Mouse (Mus musculus): Measurements from ENCODE around the gene Ephb6. TPM values are rescaled to one million over a fixed set of nuclear protein-coding genes. Genes with fewer than 3 reads are reported as not detected.

Ephb6 gene
- polyA plus RNA-seq, 1 experiment from 2014 or later = 33.5 TPM

DNA sequence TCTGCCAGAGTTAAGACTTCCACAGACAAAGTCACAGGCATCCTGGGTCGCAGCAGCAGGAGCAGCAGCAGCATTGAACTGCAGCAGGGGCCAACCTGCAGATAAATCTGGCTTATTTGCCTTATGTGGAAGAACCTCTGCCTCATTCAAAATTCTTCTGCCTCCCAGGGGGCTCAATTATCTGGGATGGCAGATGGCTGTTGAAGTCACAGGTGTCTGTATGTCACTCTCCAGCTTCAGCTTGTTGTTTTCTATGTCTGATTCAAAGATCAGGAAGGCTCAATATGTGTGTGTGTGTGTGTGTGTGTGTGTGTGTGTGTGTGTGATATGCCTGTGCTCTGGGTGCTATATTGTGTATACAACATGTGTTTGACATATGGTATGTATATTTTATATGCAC, 32.1 kb downstream of the Ephb6 start:
- H3K4me1 ChIP-seq (replicated peaks; ENCODE audit: control insufficient read depth, insufficient read depth, low read length) = no peaks in the 10 kb centered on the region
- no peak for ATAC-seq (ENCODE audit: low FRiP score)
- WGBS = 14% methylated on average over 1 of the region's 1 CpGs
- no peak overlapping the region for H3K9ac ChIP-seq
- no peak overlapping the region for H3K4me2 ChIP-seq (replicated peaks)
- no peaks in the 10 kb centered on the region for H3K36me3 ChIP-seq (replicated peaks; ENCODE audit: control insufficient read depth, insufficient read depth)
- H3K9me3 ChIP-seq (ENCODE audit: control insufficient read depth, low read length) = no peaks in the 10 kb centered on the region
- no peak overlapping the region for H3K4me3 ChIP-seq (replicated peaks; ENCODE audit: low read length)
- DNase-seq (ENCODE audit: low spot score) = peak; percentile 29
- H3K27ac ChIP-seq = no peak overlapping the region
- no peaks in the 10 kb centered on the region for H3K27me3 ChIP-seq (ENCODE audit: control insufficient read depth, insufficient read depth, low read length)

DNA sequence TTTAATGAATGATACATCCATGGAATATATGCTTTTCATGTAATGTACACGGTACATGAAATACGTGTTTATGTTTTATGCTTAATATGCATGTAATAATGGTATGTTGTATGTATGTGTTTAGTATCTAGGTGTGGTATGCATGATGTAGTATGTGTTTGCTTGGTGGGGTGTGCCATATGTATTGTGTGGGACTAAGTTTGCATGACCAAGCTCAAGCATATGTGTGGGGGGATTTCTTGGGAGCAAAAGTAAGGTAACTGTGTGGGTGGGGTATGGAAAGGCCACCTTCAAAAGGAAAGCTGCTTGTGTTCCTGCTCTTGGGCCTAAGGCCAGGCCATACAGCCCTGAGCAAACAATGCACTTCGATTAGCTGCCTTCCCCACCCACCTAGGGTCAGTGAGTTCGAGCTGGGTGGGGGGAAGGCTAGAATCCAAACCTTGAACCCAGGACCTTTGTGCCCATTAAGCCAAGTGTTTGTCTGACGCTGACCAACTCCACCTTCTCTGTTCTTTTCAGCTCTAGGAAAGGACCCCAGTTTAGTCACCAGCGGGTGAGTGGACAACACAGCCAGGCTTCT, 32.7 kb downstream of the Ephb6 start:
- no peak overlapping the region for H3K9ac ChIP-seq
- no peaks in the 10 kb centered on the region for H3K27me3 ChIP-seq (ENCODE audit: control insufficient read depth, insufficient read depth, low read length)
- ATAC-seq (ENCODE audit: low FRiP score) (no peak), DNase-seq (ENCODE audit: low spot score) (no peak)
- 85% methylated on average over 6 of the region's 6 CpGs for WGBS
- no peaks in the 10 kb centered on the region for H3K36me3 ChIP-seq (replicated peaks; ENCODE audit: control insufficient read depth, insufficient read depth)
- no peak overlapping the region for H3K4me2 ChIP-seq (replicated peaks)
- H3K9me3 ChIP-seq (ENCODE audit: control insufficient read depth, low read length) = no peaks in the 10 kb centered on the region
- no peak overlapping the region for H3K27ac ChIP-seq
- no peaks in the 10 kb centered on the region for H3K4me1 ChIP-seq (replicated peaks; ENCODE audit: control insufficient read depth, insufficient read depth, low read length)
- no peak overlapping the region for H3K4me3 ChIP-seq (replicated peaks; ENCODE audit: low read length)

DNA sequence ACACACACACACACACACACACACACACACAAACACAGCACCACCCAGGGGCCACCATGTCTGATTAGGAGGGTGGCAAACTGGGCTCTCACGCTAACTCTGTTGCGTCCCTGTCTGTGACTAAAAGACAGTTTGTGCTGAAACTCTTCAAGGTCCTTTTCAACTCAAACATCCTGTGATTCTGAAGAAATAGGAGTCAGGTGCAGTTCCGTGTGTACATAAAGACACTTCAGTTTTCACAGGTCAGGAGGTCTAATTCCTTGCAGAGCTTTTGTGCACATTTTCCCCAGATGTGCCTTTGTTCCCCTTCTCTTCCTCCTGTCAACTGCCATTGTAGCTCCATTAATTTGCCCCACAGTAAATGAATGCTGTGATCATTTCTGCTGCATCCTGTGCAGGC, 35.2 kb downstream of the Ephb6 start:
- ATAC-seq (ENCODE audit: low FRiP score) = no peak

DNA sequence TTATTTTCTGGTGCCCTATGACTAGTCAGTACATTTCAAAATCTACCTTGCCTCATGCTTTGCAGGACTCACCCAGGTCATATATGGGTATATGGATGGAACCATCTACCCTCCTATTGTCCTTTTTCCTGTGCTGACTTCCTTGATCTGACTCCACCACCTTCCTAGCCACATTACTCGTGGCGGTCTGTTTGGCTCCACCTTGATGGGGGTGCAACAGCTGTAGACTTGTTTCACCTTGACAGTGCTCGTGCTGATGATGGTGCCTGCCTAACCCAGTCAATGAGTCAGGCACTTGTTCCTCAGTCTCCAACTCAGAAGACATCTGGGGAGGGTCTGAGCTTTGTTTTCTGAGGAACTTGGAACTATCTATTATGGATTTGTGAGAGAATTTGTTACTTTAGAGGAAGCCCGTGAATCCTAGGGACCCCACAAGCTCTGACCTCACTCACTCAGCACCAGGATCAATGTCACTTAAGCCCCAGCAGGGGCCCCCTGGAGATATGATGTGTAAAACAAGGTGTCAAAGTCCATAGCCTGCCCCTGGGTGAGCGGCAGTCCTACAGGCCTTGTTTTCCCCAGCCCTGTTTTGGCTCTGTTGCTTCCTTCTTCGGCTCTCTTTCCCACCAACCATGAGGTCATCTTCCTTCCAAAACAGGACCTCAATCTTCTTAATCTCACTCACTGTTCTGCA, 36.0 kb downstream of the Ephb6 start:
- 80% methylated on average over 6 of the region's 6 CpGs for WGBS
- DNase-seq (ENCODE audit: low spot score) = no peak

More for the DNA sequence above, 35.2 kb downstream of the Ephb6 start:
- H3K4me1 ChIP-seq (replicated peaks; ENCODE audit: control insufficient read depth, insufficient read depth, low read length) = no peaks in the 10 kb centered on the region
- H3K4me3 ChIP-seq (replicated peaks; ENCODE audit: low read length) = no peak overlapping the region
- DNase-seq (ENCODE audit: low spot score) = no peak
- no peak overlapping the region for H3K27ac ChIP-seq
- no peak overlapping the region for H3K4me2 ChIP-seq (replicated peaks)
- WGBS = 54% methylated on average over 3 of the region's 3 CpGs
- no peaks in the 10 kb centered on the region for H3K36me3 ChIP-seq (replicated peaks; ENCODE audit: control insufficient read depth, insufficient read depth)
- H3K27me3 ChIP-seq (ENCODE audit: control insufficient read depth, insufficient read depth, low read length) = no peaks in the 10 kb centered on the region
- no peaks in the 10 kb centered on the region for H3K9me3 ChIP-seq (ENCODE audit: control insufficient read depth, low read length)
- H3K9ac ChIP-seq = no peak overlapping the region

DNA sequence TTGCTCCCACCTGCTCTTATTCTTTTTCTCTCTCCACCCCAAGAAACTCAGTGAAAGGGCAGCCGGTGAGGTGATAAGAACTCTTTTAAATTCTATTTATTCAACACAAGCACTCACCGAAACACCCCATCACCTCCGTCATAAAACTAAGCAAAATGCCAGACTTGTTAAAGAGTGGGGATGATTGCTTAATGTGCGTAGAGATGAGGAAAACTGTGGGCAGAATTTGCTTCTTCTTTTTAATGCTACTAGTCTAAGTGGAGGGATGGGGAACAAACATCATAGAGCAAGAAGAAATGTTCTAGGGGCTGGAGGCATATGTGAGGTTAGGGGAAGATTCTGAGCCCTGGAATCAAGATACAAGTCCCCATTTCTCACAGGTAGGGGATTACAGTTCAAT, 37.5 kb downstream of the Ephb6 start:
- ATAC-seq (ENCODE audit: low FRiP score) (no peak), DNase-seq (ENCODE audit: low spot score) (no peak)
- H3K27ac ChIP-seq = no peak overlapping the region
- H3K27me3 ChIP-seq (ENCODE audit: control insufficient read depth, insufficient read depth, low read length) = no peaks in the 10 kb centered on the region
- WGBS = 90% methylated on average over 4 of the region's 4 CpGs
- no peak overlapping the region for H3K4me3 ChIP-seq (replicated peaks; ENCODE audit: low read length)
- no peak overlapping the region for H3K4me2 ChIP-seq (replicated peaks)
- no peaks in the 10 kb centered on the region for H3K4me1 ChIP-seq (replicated peaks; ENCODE audit: control insufficient read depth, insufficient read depth, low read length)
- no peaks in the 10 kb centered on the region for H3K36me3 ChIP-seq (replicated peaks; ENCODE audit: control insufficient read depth, insufficient read depth)
- H3K9ac ChIP-seq = no peak overlapping the region
- H3K9me3 ChIP-seq (ENCODE audit: control insufficient read depth, low read length) = no peaks in the 10 kb centered on the region

More for the DNA sequence above, 36.0 kb downstream of the Ephb6 start:
- ATAC-seq (ENCODE audit: low FRiP score) = no peak
- Histone ChIP-seq H3K9me3 (ENCODE audit: control insufficient read depth, low read length) (no peaks in the 10 kb centered on the region), H3K4me1 (replicated peaks; ENCODE audit: control insufficient read depth, insufficient read depth, low read length) (no peaks in the 10 kb centered on the region), H3K9ac (no peak overlapping the region), H3K4me3 (replicated peaks; ENCODE audit: low read length) (no peak overlapping the region), H3K36me3 (replicated peaks; ENCODE audit: control insufficient read depth, insufficient read depth) (no peaks in the 10 kb centered on the region), H3K4me2 (replicated peaks) (no peak overlapping the region), H3K27ac (no peak overlapping the region), H3K27me3 (ENCODE audit: control insufficient read depth, insufficient read depth, low read length) (no peaks in the 10 kb centered on the region)

DNA sequence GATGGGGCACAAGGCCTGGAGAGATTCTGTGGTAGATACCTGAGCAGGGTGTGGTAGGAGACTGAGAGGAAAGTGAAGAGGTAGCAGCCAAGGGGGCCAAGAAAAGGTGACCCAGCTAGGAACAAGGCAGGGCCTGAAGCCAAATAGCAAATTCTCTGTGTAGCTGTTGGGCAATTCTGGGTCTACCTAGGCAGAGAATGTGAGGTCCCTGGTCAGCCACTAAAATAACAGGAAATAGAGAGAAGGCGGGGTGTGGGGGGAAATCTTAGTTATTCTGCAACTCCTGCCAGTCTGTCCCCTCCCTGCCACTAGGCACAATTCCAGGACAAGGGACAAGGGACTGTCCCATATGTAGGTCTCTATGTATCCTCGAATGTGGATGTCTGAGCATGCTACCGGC, 37.9 kb downstream of the Ephb6 start:
- Histone ChIP-seq H3K27me3 (ENCODE audit: control insufficient read depth, insufficient read depth, low read length) (no peaks in the 10 kb centered on the region), H3K4me3 (replicated peaks; ENCODE audit: low read length) (no peak overlapping the region), H3K4me2 (replicated peaks) (no peak overlapping the region), H3K9me3 (ENCODE audit: control insufficient read depth, low read length) (no peaks in the 10 kb centered on the region), H3K4me1 (replicated peaks; ENCODE audit: control insufficient read depth, insufficient read depth, low read length) (no peaks in the 10 kb centered on the region), H3K27ac (no peak overlapping the region), H3K36me3 (replicated peaks; ENCODE audit: control insufficient read depth, insufficient read depth) (no peaks in the 10 kb centered on the region), H3K9ac (no peak overlapping the region)
- DNase-seq (ENCODE audit: low spot score) = no peak
- no peak for ATAC-seq (ENCODE audit: low FRiP score)
- 90% methylated on average over 3 of the region's 3 CpGs for WGBS

DNA sequence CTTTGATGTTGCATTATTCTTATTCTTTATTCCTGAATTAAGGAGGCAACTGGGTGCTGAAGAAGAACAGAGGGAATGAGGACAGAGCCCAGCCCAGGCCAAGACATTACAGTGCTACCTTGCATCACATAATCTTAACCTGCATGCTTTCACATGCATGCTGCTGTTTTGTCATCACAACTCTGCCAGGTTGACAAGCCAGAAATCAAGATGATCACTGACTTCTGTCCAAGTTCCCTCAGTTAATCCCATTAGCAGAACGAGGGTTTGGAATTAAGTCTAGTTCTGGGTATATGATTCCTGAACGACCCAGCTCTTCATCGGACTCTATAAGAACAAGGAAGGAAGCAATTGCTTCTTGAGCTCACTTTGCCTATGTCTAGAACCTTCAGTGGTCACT, 40.9 kb downstream of the Ephb6 start:
- Histone ChIP-seq H3K36me3 (replicated peaks; ENCODE audit: control insufficient read depth, insufficient read depth) (no peaks in the 10 kb centered on the region), H3K27me3 (ENCODE audit: control insufficient read depth, insufficient read depth, low read length) (no peaks in the 10 kb centered on the region), H3K9me3 (ENCODE audit: control insufficient read depth, low read length) (no peaks in the 10 kb centered on the region), H3K27ac (no peak overlapping the region), H3K9ac (no peak overlapping the region), H3K4me3 (replicated peaks; ENCODE audit: low read length) (no peak overlapping the region), H3K4me2 (replicated peaks) (no peak overlapping the region), H3K4me1 (replicated peaks; ENCODE audit: control insufficient read depth, insufficient read depth, low read length) (no peaks in the 10 kb centered on the region)
- WGBS = 91% methylated on average over 3 of the region's 3 CpGs
- DNase-seq (ENCODE audit: low spot score) = no peak
- ATAC-seq (ENCODE audit: low FRiP score) = no peak

DNA sequence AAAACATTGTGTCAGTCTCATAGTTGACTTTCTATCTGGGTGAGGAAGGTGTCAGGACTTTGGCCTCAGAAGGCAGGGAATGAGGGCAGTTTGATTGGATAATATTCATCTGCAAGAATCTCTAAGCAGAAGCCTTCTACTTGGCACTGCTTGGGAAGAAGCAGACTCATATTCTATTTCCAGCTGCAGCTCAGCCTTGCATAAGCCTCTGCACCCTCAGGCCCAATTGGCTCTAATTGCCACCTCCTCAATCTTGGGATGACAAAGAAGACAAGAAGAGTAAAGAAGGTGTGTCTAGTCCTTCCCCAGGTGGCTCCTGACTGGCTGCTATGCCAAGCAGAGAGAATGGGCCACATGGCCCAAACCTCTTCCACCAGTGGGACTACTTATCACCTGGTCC, 41.4 kb downstream of the Ephb6 start:
- H3K27me3 ChIP-seq (ENCODE audit: control insufficient read depth, insufficient read depth, low read length) = no peaks in the 10 kb centered on the region
- H3K27ac ChIP-seq = no peak overlapping the region
- H3K9me3 ChIP-seq (ENCODE audit: control insufficient read depth, low read length) = no peaks in the 10 kb centered on the region
- H3K4me3 ChIP-seq (replicated peaks; ENCODE audit: low read length) = no peak overlapping the region
- no peak for ATAC-seq (ENCODE audit: low FRiP score)
- no peak for DNase-seq (ENCODE audit: low spot score)
- H3K4me2 ChIP-seq (replicated peaks) = no peak overlapping the region
- no peaks in the 10 kb centered on the region for H3K36me3 ChIP-seq (replicated peaks; ENCODE audit: control insufficient read depth, insufficient read depth)
- H3K9ac ChIP-seq = no peak overlapping the region
- no peaks in the 10 kb centered on the region for H3K4me1 ChIP-seq (replicated peaks; ENCODE audit: control insufficient read depth, insufficient read depth, low read length)

DNA sequence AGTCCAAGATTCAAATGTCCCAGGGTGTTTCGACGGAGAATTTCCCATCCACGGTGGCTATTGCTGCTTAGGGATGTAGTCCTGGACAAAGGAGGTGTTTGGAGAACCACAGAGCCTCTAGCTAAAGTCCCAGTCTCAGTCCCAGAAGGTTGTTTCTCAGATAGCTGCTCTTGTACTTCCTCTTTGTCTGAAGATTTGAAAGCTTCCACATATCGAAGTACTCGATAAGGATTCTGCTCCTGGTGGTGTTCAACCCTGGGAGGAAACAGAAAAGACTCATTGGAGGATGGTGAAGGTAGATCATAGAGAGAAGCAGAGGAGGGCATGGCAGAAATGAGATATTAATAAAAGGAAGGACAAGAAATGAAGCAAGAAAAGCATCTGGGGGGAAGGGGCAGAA, 47.9 kb downstream of the Ephb6 start:
- Histone ChIP-seq H3K9me3 (ENCODE audit: control insufficient read depth, low read length) (no peaks in the 10 kb centered on the region), H3K4me3 (replicated peaks; ENCODE audit: low read length) (no peak overlapping the region), H3K4me1 (replicated peaks; ENCODE audit: control insufficient read depth, insufficient read depth, low read length) (no peaks in the 10 kb centered on the region), H3K27me3 (ENCODE audit: control insufficient read depth, insufficient read depth, low read length) (no peaks in the 10 kb centered on the region), H3K36me3 (replicated peaks; ENCODE audit: control insufficient read depth, insufficient read depth) (no peaks in the 10 kb centered on the region), H3K9ac (no peak overlapping the region), H3K4me2 (replicated peaks) (no peak overlapping the region), H3K27ac (no peak overlapping the region)
- ATAC-seq (ENCODE audit: low FRiP score) = no peak
- 96% methylated on average over 5 of the region's 5 CpGs for WGBS
- DNase-seq (ENCODE audit: low spot score) = no peak

DNA sequence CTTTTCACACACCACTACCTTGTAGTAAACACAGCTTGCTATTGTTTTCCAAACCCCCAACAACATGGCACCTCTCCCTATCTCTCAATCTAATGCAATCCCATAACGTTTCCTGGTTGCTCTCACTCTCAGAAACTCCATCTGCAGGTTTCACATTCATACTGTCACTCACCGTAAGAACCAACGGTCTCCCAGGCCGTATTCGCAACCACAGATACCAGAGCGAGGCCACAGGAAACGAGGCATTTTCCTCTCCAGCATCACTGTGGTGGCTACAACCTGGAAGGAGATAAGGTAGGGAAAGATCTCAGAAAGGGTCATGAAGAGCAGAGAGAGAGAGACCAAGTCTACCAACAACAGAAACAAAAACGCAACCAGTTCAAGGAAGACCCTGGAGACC, 49.4 kb downstream of the Ephb6 start:
- 91% methylated on average over 8 of the region's 8 CpGs for WGBS
- no peak overlapping the region for H3K4me2 ChIP-seq (replicated peaks)
- H3K9me3 ChIP-seq (ENCODE audit: control insufficient read depth, low read length) = no peaks in the 10 kb centered on the region
- no peaks in the 10 kb centered on the region for H3K4me1 ChIP-seq (replicated peaks; ENCODE audit: control insufficient read depth, insufficient read depth, low read length)
- DNase-seq (ENCODE audit: low spot score) (no peak), ATAC-seq (ENCODE audit: low FRiP score) (no peak)
- no peaks in the 10 kb centered on the region for H3K27me3 ChIP-seq (ENCODE audit: control insufficient read depth, insufficient read depth, low read length)
- H3K9ac ChIP-seq = no peak overlapping the region
- H3K27ac ChIP-seq = no peak overlapping the region
- no peaks in the 10 kb centered on the region for H3K36me3 ChIP-seq (replicated peaks; ENCODE audit: control insufficient read depth, insufficient read depth)
- no peak overlapping the region for H3K4me3 ChIP-seq (replicated peaks; ENCODE audit: low read length)

All from hindbrain, embryonic 14.5 days (tissue).